Mouse (Mus musculus) kidney, adult 11 months (tissue): ENCODE results near the gene Scai.
A peak's percentile ranks its signal among the peaks of the same experiment; 100 is the strongest.
"Not testable (repeated sequence)": the region's sequence is repeated elsewhere in the genome, so short reads cannot be mapped to it uniquely, and the experiment has no call there.

Experiments
- DNase-seq: peaks from one replicate; pipeline ENCODE4 v3.0.0; 2022

Gene Scai

DNA sequence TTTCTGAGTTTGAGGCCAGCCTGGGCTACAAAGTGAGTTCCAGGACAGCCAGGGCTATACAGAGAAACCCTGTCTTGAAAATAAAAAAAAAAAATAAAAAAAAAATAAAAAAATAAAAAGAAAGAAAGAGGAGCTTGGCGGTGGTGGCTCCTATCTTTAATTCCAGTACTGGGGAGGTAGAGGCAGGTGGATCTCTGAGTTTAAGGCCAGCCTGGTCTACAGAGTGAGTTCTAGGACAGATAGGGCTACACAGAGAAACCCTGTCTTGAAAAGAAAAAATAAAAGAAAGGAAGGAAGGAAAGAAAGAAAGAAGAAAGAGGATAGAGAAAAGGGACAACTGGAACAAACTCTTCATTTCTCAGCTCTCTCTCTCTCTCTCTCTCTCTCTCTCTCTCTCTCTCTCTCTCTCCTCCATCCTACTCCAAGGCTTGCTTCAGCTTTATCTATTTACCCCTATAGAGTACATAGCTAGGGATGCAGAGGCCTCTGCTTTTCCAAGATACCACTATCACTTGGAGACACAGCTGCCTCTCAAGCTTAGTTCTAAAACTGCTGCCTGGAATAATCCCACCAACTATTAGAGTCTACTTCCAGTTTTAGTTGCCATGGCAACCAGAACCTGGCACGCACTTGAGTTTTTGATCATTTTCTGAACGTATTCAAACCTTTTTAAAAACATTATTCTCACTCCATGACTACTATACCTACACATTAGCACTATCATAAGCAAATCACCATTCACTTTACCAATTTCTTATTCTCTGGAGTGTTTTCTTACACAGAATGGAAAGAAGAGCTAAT lies 60.8 kb downstream of the Scai start:
- no peak for DNase-seq

DNA sequence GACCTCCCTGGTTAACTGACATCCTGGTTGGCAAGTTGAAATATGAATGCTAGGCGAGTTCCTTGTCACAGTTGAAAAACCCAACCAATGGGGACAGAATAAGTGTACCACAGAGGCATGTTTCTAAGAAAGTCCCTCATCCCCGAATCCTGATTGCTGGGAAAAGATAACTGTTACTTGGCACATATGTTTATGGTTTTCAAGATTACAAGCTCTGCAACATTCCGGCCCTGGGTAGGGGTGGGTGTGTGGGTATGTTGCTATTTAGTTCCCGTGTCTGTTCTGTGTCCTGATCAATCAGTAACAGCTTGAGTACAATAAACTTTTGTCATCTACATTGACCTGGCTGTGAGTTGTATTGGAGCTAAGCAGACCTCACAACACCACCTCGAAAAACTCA lies 66.4 kb downstream of the Scai start:
- DNase-seq, result no peak

DNA sequence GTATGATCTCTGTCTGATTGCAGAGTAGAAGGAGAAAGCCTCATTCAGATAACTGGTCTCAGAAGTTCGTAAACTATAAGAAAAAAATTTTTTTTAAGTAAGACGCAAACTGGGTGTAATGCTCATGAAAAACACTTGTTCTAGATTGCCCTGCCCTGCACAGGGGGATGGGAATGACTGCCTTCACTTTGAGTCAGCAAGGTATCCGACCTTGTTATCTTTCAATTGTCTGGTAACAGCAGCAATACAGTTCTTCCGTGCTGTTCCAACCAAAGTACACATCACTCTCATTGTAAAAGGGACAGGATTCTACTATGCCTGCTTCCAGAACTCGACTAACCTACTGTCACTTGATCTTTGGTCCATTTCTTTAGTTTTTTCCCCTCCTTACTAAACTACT lies 69.4 kb downstream of the Scai start:
- DNase-seq, result no peak

DNA sequence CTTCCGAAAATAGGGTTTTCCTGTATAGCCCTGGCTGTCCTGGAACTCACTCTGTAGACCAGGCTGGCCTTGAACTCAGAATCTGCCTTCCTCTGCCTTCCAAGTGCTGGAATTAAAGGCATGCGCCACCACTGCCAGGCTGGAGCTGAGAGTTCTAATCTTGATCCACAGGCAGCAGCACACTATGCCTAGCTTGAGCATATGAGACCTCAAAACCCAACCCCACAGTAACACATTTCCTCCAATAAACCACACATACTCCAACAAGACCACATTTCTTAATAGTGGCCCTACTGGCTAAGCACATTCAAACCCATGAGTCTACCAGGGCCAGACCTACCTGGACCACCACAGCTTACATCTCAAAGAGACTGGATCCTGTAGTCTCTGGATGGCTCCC lies 74.0 kb downstream of the Scai start:
- DNase-seq, result no peak

DNA sequence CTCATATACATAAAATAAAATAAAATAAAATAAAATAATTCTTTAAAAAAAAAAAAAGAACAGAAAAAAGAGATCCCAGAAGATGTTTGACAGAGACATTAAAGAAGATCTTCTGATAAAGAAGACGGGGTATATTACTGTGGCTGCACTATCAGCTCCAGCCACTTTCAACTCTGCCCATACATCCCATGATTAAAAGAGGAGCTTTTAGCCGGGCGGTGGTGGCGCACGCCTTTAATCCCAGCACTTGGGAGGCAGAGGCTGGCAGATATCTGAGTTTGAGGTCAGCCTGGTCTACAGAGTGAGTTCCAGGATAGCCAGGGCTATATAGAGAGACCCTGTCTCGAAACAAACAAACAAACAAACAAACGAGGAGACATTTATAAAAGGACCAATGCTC lies 76.4 kb downstream of the Scai start:
- no peak for DNase-seq

DNA sequence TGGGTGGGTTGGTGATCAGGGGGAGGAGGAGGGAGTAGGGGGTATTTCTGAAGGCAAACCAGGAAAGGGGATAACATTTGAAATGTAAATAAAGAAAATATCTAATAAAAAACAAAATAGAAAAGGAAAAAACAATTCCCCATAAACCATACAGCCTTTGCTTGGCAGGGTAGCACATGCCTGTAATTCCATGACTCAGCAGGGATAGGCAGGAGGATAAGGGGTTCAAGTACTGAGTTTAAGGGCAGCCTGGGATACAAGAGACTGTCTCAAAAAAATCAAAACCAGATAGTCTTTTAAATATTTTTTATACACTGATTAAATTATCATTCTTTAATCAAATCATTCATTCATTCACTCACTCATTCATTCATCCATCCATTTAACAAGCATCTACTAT lies 80.0 kb downstream of the Scai start:
- no peak for DNase-seq

DNA sequence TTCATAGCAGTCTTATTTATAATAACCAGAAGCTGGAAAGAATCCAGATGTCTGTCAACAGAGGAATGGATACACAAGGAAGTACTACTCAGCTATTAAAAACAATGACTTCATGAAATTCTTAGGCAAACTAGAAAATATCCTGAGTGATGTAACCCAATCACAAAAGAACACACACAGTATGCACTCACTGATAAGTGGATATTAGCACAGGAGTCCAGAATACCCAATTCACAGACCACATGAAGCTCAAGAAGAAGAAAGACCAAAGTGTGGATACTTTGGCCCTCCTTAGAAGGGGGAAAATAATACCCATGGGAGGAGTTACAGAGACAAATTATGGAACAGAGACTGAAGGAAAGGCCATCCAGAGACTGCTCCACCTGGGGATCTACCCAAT lies 80.8 kb downstream of the Scai start:
- DNase-seq, result not testable (repeated sequence)

DNA sequence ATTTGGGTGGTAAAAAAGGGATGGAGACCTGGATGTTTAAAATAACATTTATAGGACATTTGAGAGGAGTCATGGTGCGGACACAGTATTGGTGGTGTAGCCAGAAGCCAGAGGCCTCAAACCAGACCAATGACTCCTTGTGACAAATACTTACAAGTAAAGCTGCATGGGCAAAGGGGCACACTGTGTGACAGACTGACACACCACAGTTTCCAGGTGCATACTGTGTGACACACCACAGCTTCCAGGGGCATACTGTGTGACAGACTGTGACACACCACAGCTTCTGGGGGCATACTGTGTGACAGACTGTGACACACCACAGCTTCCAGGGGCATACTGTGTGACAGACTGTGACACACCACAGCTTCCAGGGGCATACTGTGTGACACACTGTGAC lies 90.6 kb downstream of the Scai start:
- not testable (repeated sequence) for DNase-seq

DNA sequence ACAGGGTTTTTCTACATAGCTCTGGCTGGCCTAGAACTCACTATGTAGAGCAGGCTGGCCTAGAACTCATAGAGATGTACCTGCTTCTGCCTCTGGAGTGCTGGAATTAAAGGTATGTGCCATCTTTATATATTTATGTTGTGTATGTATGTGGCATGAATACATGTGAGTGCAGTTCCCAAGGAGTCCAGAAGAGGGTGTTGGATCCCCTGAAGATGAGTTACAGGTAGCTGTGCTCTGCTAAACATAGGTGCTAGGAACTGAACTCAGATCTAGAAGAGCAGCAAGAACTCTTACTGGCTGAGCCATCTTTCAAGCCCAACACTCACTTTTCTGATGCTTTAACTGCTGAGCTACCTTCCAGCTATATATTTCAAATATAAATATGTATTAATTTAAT lies 92.5 kb downstream of the Scai start:
- DNase-seq, result no peak

DNA sequence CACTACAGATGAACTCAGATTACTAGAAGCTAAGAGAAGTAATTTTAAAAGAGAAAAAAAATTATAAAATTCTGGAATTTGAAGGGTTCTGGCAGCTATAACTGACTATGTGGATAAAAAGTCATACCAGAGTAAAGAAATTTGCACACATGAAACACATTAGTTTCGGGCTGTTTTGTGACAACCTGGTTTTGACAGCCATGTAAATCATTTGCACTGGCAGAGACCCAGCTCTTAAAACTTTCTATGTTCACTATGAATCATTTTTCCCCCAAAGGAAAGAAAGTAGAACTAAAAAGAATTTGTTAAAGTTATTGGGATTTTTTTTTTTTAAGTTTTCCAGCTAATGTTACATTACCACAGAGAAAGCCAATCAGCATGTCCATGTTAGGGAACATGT lies 98.6 kb downstream of the Scai start:
- no peak for DNase-seq

DNA sequence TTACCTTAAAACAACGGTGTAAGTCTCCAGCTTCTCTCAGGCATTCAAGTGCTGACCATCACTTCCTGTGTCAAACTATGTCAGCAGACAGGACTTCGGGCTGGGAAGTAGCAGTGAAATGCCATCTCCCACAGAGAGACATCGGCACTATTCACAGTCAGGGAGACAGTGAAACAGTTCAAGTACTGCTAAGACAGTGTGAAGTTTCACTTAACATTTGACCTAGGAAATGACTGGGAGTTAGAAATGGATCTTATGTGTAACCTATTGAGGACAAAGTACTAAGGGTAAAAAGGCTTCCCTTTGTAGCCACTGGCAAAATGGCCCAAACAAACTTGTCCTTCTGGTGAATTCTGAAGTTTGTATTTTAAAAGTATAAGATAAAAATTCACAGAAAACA lies 107.8 kb downstream of the Scai start:
- DNase-seq, result peak; percentile 6

DNA sequence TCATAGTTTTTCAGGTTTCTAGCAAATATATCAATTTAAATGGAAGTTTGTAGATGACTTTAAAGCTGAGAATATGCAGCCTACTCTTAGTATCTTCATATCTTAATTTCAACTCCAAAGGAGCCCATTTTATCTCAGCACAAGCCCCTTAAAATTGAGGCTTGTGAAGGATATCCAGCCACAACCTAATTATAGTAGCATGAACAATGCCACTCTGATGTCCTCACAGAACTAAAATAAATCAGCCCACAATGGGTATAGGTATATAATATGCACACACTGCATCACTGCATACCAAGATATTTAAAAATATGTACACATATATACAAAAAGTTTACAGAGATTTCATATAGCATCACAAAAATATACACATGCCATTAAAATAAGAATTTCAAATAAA lies 119.9 kb downstream of the Scai start:
- no peak for DNase-seq

DNA sequence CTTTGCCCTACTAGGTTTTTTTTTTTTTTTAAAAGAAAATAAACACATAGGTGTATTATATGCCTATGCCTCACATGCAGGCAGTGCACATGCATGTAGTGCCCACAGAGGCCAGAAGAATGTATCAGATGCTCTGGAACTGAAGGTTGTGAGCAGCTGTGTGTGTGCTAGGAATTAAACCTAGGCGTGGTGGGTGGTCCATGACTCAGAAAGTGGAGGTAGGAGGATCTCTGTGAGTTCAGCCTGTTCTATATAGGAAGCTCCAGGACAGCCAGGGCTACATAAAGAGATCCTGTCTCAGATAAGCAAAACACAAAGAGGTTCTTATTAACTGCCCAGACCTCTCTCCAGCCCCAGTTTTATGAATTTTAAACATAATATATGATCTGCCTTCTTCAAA lies 121.4 kb downstream of the Scai start:
- DNase-seq, result no peak

DNA sequence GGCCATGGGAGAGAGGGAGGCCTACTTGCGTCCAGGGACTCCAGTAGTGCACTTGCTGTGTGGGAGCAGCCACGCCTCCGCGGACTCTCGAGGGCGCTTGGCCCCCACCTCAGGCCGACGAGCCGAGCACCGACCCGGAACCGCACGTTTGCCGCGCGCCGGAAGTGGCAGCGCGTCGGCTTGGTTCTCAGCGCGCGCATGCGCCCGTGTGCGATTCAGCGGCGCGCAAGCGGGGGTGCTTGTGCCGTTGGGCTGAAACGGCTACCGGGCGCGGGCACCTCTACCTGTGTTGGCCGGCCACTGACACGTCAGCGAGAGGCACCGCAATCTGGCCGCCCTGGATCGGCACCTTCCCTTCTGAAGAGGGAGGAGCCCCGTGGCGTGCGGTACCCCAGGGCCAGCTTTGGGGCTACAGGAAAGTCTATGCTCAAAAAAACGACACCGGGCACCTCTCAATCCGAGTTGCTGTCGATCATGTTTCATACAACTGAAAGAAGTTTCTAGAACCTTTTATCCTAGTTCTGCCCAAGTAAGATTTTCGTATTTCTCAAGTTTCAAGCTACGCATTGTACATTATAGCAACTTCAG lies 125.0 kb downstream of the Scai start, which contains the start of gene Golga1:
Gene Golga1, minus strand, starts transcription at position 142 of the 588 bp plus-strand sequence.
- peak; percentile 93 for DNase-seq

DNA sequence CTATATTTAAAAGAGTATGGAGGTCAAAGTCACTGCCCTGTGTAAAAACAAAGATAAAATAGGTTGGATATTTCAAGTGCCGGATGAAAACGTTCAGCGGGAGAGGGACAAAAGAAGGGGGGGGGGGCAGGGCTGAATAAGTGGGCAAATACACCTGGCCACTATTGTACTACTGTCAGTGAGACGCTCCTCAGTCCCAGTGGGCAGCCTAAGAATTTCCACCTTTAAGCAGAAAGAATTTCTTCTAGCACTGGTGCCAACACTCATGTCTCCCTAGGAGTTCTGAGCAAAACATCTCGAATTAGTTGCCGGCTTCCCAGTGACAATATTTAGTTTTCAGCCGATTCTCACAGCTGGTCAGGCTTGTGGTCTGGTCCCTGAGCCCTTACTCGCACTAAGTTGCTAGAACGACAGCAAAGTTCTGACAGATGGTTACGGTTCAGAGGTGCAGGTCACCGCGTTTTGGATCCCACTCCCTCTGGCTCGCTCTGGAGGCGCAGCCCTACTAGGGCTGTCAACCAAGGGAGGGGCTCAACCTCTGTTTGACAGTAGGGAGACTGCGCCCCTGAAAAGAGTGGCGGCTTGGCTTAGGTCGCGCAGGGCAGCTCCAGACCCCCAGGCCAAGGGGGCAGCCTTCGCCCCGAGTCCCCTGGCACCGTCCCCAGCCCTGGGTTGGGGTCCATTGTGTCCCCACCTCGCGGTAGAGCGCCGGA lies 125.7 kb downstream of the Scai start:
- DNase-seq, result no peak

DNA sequence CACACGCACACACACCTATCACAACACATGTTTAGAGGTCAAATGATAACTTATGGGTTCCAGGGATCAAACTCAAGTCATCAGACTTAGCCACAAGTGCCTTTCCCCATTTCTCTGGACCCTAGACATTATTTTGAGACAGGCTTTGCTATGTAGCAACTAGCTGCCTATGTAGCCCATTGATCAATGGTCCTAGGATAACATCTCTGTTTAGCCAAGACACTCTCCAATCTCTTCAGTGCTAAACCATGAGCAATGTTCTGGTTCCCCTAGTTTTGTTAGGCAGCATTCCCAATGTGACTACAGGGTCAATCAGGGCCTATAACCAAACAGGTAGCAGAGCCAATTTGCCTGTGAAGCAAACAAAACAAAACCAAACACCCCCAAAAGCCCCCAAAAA lies 142.0 kb downstream of the Scai start:
- no peak for DNase-seq

DNA sequence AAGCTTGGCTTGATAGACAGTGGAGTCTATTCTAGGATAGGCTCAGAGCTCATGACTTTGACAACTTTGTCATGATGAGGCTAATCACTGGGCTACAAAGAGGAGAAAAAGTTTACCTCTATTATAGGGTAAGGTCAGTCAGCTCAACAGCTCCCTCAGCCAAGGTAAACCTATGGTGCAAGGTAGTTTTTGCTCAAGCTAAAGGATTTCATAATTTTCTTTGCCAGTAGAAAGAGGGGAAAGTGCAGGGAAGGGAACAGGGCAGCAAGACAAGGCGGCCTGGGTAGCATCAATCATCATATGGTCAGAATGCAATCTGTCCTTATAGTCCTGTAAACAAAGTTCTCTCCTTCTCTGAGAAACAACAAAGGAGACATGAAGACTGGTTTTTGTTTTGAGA lies 150.3 kb downstream of the Scai start:
- no peak for DNase-seq

DNA sequence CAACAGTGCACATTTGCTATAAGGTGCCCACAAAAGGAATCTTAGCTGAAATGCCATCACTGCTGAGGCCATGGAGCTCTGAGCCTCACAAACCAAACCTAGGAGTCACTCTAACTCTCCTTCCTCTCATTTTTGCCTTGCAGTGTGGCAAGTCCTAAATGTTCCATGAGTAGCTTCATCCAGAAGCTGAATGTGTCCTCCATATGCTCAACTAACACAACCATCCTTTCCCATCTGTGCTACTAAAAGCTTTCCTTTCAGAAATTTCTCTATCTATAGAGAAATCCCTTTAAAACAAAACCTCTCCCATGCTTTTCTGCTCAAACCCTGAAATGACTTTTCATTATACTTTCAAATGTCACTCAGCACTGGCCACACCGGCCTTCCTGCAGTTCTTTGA lies 158.9 kb downstream of the Scai start:
- DNase-seq, result no peak

DNA sequence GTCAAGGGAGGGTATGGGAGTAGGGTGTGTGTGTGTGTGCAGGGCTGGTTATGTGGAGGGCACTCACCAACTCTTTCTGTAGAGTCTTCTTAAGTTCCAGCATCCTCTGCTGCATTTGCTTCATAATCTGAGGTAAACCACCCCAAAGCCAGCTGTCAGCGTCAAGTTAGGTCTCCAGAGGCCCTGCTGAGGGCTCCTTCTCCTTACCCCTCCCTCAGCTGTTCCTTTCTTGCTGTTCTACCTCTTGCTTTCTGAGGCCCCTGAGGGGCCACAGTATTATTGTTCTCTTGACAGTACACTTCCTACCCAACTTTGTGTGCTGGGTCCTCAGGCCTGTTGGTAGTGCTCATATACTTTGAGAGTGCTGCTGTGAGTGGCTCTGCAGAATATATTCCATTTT lies 170.5 kb downstream of the Scai start:
- no peak for DNase-seq

DNA sequence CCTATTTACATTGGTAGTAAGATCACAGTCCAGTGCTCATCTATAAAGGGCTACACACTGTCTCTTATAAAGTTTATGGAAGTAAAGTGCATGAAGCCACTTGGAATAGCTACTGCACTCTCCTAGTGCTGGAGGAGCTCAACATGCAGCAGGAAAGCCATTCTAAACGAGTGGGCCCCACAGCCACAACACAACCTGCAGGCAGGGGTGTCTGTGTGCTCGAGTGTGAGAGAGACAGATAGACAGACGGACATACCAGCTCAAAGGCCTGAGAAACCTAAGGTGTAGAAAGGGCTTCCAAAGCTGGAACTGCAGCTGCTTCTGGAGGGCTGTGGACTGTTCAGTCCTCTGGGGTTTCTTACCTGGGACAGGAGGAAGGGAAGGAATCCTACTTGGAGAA lies 174.0 kb downstream of the Scai start:
- no peak for DNase-seq
